Mouse (Mus musculus) kidney, adult 2 months (tissue): ENCODE measurements around the gene Rassf6. TPM values are rescaled to one million over a fixed set of nuclear protein-coding genes. Genes with fewer than 3 reads are reported as not detected.

Experiments
- DNase-seq: peaks from one replicate; pipeline ENCODE4 v3.0.0; 2021
- H3K27ac ChIP-seq: fragments of 200-500 bp; 2 replicates; pipeline ENCODE4 v1.5.1; 2012; ENCODE audit warnings: low read depth, low read length, control low read depth, inconsistent platforms; ENCODE audit not compliant: insufficient read depth
- H3K27me3 ChIP-seq: fragments of 200-500 bp; replicated peaks from 2 replicates; pipeline ENCODE4 v1.6.1; 2012; ENCODE audit warnings: mild to moderate bottlenecking, moderate library complexity, low read length, inconsistent platforms; ENCODE audit not compliant: control insufficient read depth, insufficient read depth
- H3K36me3 ChIP-seq: fragments of 200-500 bp; 2 replicates; pipeline ENCODE4 v1.6.1; 2012; ENCODE audit warnings: mild to moderate bottlenecking, moderate library complexity, low read length, inconsistent platforms; ENCODE audit not compliant: control insufficient read depth, insufficient read depth
- H3K4me1 ChIP-seq: fragments of 200-500 bp; 2 replicates; pipeline ENCODE4 v1.6.1; 2011; ENCODE audit warnings: low read length; ENCODE audit not compliant: control insufficient read depth, insufficient read depth
- H3K4me3 ChIP-seq: fragments of 200-500 bp; 2 replicates; pipeline ENCODE4 v1.5.1; 2011; ENCODE audit warnings: mild to moderate bottlenecking, low read depth, low read length, control low read depth; ENCODE audit not compliant: insufficient read depth
- CTCF ChIP-seq: fragments of 200-500 bp; conservative IDR thresholded peaks from 2 replicates; pipeline ENCODE4 v1.5.1; 2011; ENCODE audit warnings: low read depth, mild to moderate bottlenecking, control low read depth, low read length, moderate library complexity, mixed read lengths; ENCODE audit not compliant: insufficient read depth, insufficient read length
- POLR2A ChIP-seq: fragments of 200-500 bp; IDR thresholded peaks from one replicate; pipeline ENCODE4 v1.6.1; 2011; ENCODE audit warnings: low read depth, low read length, control low read depth
- WGBS: fragments of 180-500 bp; shearing (Covaris S2); methylation state at CpG from one replicate; pipeline ENCODE4 v1.1.7; 2018; 5-methylcytosine and 5-hydroxymethylcytosine counted together
- polyA plus RNA-seq: library from polyadenylated mRNA; depleted of rRNA; stranded (reverse); fragments of >200 nt; gene quantifications from 2 replicates; pipeline ENCODE4 v1.2.3, GENCODE M21; 2012; rRNA removed

Rassf6 gene
- polyA plus RNA-seq, 1 experiment = 11.4 TPM

DNA sequence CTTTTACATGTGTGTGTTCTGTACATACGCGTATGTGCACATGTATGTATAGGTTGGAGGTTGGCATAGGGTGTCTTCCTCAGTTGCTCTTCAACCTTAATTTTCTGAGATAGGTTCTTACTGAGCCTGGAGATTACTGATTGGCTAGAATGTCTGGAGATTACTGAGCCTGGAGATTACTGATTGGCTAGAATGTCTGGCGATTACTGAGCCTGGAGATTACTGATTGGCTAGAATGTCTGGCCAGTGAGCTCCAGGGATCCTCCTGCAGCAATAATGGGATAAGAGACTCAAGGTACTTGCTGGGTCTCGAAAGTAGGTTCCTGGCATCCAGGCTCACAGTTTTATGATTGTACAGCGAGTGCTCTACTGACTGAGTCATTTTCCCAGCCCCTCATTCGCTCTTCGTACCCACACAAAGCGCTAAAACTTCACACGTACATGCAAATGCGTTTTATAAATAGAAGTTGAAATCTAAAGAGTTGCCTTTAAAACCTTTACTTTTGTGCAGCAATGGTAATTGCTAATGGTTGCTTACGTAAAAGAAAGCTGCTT, 78.7 kb downstream of the Rassf6 start:
- Histone ChIP-seq H3K4me1 (no peaks in the 10 kb centered on the region), H3K27me3 (no peaks in the 10 kb centered on the region), H3K36me3 (no peaks in the 10 kb centered on the region), H3K27ac (no peak overlapping the region), H3K4me3 (no peak overlapping the region)
- 94% methylated on average over 11 of the region's 11 CpGs for WGBS
- no peak for DNase-seq
- TF ChIP-seq CTCF (no peak), POLR2A (no peak)

DNA sequence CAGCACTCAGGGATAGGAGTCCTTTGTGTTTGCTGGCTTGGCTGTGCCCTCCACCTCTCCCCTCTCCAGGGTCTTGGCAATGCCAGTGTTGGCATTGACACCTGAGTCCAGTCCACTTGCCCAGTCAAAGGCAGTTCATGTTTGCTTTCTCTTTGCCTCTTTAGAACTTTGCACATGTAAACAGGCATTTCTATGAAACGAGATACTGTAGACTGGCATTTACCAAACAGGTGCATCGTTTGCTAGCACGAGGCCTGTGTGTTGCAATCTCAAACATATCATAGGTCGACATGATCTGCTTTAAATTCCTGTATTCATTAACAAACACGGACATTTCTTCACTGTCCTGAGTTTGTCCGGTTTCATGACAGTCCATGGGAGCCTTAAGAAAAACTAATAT, 79.7 kb downstream of the Rassf6 start, which contains the start of gene 5830473C10Rik:
Gene 5830473C10Rik (plus strand): TSS at position 365 of the 400 bp plus-strand sequence.
- WGBS = 76% methylated on average over 6 of the region's 6 CpGs
- no peak for DNase-seq

DNA sequence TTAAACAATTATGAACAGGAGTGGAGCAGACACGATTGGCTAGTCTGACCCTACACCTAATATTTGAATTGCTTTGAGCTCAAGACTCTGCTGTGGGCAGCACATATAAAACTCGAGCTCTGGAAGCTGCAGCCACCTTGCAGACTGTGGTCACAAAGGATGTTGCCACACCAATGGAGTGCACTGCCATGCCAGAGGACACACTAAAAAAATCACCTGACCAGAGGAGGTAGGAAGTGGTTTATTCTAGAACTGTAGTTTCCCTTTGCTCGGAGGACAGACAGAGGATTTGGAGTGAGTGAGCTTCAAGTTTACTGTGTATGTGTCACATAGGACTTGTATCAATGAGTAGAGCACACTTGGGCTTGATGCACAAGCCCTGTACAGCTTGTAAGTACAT, 84.4 kb downstream of the Rassf6 start:
- H3K4me3 ChIP-seq = no peak overlapping the region
- TF ChIP-seq POLR2A (no peak), CTCF (no peak)
- WGBS = 79% methylated on average over 3 of the region's 3 CpGs
- DNase-seq = no peak
- H3K36me3 ChIP-seq = no peaks in the 10 kb centered on the region
- H3K27me3 ChIP-seq = no peaks in the 10 kb centered on the region
- H3K4me1 ChIP-seq = no peaks in the 10 kb centered on the region
- no peak overlapping the region for H3K27ac ChIP-seq

More for the DNA sequence above, 79.7 kb downstream of the Rassf6 start, which contains the start of gene 5830473C10Rik:
- no peaks in the 10 kb centered on the region for H3K27me3 ChIP-seq
- H3K4me1 ChIP-seq = no peaks in the 10 kb centered on the region
- no peak within 1 kb of the TSS for H3K4me3 ChIP-seq
- no peak within 1 kb of the TSS for H3K27ac ChIP-seq
- no peaks in the 10 kb centered on the region for H3K36me3 ChIP-seq
- TF ChIP-seq POLR2A (no peak), CTCF (no peak)

Other genes starting within 250 kb of the Rassf6 start
- 10.7 and 10.8 TPM in 2 replicates for gene Alb, start 179.8 kb downstream of the Rassf6 start, polyA plus RNA-seq
- gene Afp, start 149.9 kb downstream of the Rassf6 start, polyA plus RNA-seq = 0.75 and 0.78 TPM in 2 replicates
- gene Afm, start 121.7 kb downstream of the Rassf6 start, polyA plus RNA-seq = 21.0 and 21.1 TPM in 2 replicates
- 1.2 and 1.3 TPM in 2 replicates for gene 5830473C10Rik, start 79.5 kb downstream of the Rassf6 start, polyA plus RNA-seq
- 0.05 TPM in 1 of 2 replicates, not detected in the other for gene Cxcl5, start 118.7 kb upstream of the Rassf6 start, polyA plus RNA-seq
- gene Ppbp, start 127.9 kb upstream of the Rassf6 start, polyA plus RNA-seq = 1.2 and 1.5 TPM in 2 replicates
- 8.3 and 9.8 TPM in 2 replicates for gene Pf4, start 131.8 kb upstream of the Rassf6 start, polyA plus RNA-seq
- 0.12 TPM in 1 of 2 replicates, not detected in the other for gene Cxcl3, start 145.4 kb upstream of the Rassf6 start, polyA plus RNA-seq
- gene Cxcl15, start 153.9 kb upstream of the Rassf6 start, polyA plus RNA-seq = not detected in 2 replicates